Mouse (Mus musculus) right cerebral cortex, postnatal 14 days (tissue): ENCODE data around the gene Meis2.

Experiments
- DNase-seq: peaks from one replicate; pipeline ENCODE4 v3.0.0; 2022

The Meis2 gene

DNA sequence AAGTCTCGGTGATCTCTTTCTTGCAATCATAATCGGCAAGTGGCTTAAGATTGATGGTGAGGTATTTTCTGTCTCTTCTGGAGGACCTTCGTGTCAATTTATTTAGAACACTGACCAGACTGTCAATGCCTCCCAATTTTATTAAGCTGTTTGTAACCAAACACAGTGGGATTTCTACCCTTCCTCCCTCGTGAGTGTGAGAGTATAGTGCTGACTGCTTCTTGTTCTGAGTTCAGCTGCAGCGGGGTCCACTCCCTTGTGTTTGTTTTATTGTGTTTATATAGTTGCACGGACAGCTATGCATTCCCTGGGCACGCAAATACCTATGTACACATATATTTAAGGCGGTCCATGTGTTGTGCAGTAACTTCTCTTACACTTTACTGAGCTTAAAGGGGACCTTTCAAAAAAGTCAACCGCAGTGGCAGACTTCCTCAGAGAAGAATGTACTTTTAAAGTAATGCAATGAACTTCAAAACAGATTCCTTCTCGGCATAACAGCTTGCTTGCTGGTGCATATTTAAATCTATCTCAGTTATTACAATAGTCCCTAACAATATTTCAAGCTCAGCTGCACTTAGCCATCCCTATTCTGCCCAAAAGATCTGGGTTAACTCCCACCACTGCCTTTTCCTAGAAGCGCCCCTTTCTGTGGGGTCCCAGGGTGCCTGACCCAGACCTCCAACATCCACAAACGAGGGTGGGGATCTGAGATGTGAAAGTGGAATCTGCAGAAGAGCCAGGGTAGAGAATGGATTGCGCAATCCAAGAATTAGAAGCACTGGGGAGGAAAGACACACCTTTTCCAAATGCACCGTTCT, 211.4 kb downstream of the Meis2 start:
- no peak for DNase-seq

DNA sequence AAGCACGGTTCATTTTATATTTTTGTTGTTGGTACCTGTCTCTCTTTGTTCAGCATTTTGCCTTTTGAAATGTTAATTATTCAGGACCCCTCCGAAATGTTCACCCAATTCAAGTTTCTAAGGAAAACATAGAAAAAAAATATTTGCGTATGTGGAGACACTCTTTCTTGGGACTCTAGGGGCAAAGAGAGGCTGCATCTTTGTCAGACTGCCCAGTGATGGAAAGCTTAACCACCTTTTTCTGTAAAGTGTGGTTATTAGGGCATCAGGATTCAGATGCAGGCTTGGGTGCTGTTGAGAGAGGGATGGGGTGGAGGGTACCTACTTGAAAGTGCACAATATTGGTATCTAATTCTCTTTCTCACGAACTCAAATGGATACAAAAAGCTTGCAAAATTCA, 212.4 kb downstream of the Meis2 start:
- no peak for DNase-seq

DNA sequence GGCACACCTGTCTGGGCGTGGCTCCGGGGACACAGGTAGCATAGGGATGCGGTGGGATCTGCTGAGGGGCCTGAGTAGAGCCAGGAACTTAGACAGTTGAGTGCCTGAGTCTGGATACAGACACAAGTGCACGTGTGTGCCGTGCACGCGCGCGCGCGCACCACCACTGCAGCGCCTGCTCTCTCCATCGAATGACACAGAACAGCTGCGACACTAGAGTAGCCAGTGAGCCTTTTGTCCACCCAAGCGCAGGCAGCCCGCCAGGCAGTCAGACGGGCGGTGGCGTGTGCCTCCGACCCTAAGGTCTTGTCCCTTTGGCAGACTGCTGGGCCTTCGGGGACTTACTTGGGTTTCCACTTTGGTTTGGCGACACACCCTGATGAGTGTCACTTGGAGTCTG, 213.0 kb downstream of the Meis2 start:
- peak; percentile 66 for DNase-seq

DNA sequence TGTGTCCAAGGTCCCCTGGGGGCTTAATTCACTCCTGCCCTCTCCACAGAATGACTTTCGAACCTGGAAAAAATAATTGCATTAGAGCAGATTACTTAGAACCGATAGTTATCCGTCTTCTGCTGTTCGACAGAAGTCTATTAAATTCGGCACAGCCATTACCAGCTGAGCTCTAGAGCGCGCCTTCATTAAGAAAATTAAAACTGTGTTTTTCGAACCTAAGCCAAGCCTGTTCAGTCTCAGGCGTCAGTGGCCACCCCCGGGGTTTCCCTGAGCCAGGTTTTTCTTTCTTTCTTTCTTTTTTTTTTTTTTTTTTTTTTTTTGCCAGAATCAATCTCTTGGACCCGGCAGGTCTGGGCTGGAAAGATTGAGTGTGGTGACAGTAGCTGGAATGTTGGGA, 213.5 kb downstream of the Meis2 start:
- no peak for DNase-seq

DNA sequence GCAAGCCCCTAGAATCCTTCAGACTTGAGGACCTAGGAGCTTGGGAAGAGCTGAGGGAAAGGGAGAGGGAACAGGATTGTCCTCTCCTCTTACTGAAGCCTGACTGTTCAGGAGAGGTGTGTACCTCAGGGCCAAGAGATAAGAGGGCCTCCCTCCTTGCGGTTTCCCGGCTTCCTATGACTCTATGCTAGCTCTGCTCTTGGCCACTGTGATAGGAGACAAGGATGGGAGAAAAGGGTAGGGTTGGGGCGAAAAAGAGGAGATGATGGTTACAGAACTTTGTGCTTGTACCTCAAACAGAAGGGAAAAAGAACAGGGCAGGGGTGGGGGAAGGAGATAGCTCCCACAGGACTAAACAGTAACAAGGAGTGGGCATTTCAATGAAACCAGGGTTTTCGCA, 214.7 kb downstream of the Meis2 start:
- no peak for DNase-seq

DNA sequence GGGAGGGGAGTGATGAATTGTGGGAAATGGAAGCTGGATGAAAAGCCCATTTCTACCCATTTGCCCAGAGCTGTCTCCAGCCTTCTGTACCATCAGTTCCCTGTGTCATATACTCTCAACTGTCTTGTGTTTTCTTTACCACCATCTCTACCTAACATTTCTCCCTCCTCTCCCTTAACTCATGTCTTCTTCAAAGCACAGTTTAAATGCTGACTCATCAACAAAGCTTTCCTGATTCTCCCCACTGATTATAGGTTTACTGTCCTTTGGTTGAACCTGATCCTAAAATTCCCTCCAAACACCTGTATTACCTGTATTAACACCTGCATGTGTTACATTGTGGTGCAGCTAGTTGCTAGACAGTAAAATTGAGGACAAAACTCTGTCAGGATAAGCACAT, 222.8 kb downstream of the Meis2 start:
- no peak for DNase-seq

DNA sequence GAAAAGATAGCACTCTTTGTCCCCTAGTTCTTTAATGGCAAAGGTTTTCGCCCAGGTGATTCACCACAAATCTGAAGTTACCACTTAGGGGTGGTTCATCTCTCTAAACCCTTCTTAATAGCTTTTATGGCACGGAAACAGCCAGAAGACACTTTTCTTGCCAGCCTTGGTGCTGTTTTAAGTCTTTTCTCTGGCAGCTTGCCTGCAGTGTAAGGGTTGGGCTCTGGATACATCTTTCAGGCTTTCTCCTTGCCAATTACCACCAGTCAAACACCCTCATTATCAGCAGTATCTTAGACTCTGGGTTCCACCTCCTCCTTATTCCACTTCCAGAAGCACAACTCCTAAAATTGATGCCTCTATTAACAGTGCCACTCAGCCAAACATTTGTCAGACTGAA, 229.6 kb downstream of the Meis2 start:
- no peak for DNase-seq

DNA sequence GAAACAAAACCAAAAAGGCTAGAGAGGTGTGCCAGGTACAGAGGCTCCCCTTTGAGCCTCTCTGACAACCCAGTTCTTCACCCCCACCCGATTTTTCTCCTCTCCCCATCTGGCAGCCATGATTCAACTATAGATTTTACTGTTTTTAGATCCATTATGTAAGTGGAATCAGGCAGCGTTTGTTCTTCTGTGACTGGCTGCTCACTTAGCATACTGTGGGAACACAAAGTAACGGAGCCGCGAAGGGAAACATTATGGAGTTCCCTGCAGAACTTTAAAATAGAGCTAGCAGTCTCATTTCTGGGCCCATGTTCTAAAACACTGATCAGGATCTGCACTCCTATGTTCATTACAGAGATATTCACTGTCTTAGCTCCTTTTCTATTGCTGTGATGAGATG, 243.3 kb downstream of the Meis2 start:
- no peak for DNase-seq

DNA sequence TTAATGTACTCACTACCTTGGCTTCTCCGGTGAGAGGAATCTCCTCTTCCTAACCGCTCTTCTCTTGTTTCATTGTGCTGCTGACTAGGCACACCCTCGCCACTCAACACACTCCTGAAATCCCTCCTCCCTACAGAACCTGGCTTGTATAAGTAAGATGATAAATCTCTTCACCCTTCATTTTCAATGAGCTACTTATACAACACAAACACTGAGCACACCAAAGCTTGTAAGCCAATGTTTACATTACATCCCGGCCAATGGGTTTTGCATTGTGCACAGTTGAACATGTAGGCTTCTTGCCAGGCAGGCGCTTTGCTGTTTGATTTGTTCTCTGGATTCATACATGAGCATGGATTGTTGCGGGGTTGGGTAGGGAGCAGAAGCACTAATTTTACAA, 247.7 kb downstream of the Meis2 start:
- DNase-seq: no peak

DNA sequence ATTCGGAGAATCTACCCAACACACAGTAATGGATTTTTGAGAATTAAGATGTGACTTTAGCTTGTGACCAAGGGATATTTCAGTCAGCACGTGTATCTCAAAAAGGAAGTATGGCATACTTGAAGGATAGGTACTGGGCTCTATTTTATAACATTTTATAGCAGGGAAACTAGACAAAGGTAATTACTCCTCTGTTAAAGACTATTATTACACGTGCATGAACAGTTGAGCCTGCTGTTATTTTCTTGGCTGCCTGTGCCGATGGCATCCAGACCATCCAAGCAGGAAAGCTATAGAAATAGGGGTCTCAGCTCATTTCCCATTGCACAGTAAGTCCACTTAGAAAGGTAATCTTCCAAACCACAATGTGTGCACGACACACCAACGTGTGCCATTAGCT, 251.9 kb downstream of the Meis2 start:
- DNase-seq: no peak

DNA sequence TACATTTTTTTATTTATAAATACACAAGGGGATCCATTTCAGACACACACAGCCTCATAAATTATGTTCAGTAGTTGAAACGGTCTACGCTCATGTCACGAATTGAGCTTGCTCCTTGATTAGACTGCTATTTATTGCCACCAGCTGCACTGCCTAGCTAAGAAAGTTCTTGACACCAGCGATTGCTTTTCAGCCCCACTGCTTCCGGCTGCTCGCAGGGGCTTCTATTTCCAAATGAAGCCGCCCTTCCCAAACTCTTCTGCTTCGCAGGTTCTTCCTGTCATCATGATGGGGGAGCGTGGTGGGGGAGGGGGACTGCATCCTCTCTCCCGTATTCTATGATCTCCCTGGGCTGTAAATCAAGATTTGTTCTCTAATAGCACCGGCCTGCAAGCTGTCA, 252.3 kb downstream of the Meis2 start:
- DNase-seq: no peak
